Mouse (Mus musculus): Measurements from ENCODE around the gene Camkk1. TPM values are rescaled to one million over a fixed set of nuclear protein-coding genes. Genes with fewer than 3 reads are reported as not detected.
A peak's percentile ranks its signal among the peaks of the same experiment; 100 is the strongest.

Gene Camkk1
- polyA plus RNA-seq, 1 experiment from 2014 or later, result 10.6 TPM

DNA sequence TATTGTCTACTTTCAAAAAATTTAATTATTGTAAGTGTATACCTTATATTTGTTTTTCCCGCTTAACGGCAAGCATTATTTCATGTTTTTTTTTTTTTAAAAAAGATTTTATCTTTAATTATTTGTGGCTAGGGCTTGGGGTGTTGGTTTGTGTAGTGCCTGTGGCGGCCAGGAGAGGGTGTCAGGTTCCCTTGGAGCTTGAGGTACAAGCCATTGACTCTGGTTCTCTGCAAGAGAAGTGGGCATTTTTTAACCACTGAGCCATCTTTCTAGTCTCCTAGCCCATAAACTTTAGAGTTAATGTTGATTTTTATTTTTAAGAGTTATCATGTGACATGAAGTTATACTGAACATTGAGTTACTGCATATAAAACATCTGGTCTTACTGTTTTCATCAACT lies 53.0 kb downstream of the Camkk1 start:
- Histone ChIP-seq H3K27ac (no peak overlapping the region), H3K4me2 (replicated peaks) (no peak overlapping the region), H3K9me3 (no peaks in the 10 kb centered on the region), H3K36me3 (peaks cover 74% of the 10 kb centered on the region), H3K9ac (no peak overlapping the region), H3K4me3 (no peak overlapping the region), H3K4me1 (no peaks in the 10 kb centered on the region), H3K27me3 (no peaks in the 10 kb centered on the region)
- no peak for ATAC-seq (ENCODE audit: insufficient number of reproducible peaks, insufficient read depth, low FRiP score, low TSS enrichment)
- 85% methylated on average over 3 of the region's 3 CpGs for WGBS

DNA sequence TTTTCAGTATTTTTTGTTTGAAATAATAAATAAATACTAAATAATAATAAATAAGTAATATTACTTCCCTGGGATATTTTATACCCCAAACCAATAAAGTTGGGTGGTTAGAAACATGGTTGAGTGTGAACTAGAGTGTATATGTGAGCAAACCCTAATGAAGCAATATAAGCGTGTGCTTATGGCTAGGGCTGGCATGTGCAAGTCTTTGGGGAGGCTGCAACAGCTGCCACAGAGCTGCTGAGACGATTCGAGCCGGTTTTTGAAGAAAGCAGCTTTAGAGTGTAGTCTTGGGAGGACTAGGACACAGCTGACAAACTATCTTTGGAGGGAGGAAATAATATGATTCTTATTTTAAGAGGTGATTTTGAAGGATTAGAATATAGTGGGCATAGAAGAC lies 57.5 kb downstream of the Camkk1 start:
- no peak overlapping the region for H3K27ac ChIP-seq
- 93% methylated on average over 4 of the region's 4 CpGs for WGBS
- H3K36me3 ChIP-seq, result peaks cover 79% of the 10 kb centered on the region
- H3K9me3 ChIP-seq, result no peaks in the 10 kb centered on the region
- no peak overlapping the region for H3K9ac ChIP-seq
- H3K27me3 ChIP-seq, result no peaks in the 10 kb centered on the region
- no peak overlapping the region for H3K4me2 ChIP-seq (replicated peaks)
- no peak for ATAC-seq (ENCODE audit: insufficient number of reproducible peaks, insufficient read depth, low FRiP score, low TSS enrichment)
- H3K4me1 ChIP-seq, result no peaks in the 10 kb centered on the region
- H3K4me3 ChIP-seq, result no peak overlapping the region

DNA sequence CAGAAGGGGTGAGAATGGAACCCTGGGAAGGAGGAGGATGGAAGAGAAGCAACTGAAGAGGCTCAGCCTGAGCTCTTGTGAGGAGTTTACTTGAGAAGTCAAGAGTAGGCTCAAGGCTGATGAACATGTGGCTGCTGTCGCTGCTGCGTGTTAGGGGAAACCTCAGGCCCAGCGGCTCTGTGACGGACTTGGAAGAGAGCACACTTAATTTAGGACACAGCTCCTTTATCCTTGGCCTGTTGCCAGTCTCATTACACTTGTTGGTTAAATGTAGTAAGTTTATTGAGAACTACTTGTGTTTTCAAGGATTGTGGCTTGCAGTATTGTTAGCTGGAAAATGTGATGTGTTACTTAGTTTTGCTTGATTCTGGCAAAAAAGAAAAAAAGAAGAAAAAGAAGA lies 57.9 kb downstream of the Camkk1 start:
- Histone ChIP-seq H3K4me1 (no peaks in the 10 kb centered on the region), H3K9ac (no peak overlapping the region), H3K4me3 (no peak overlapping the region), H3K36me3 (peaks cover 83% of the 10 kb centered on the region), H3K27ac (no peak overlapping the region), H3K4me2 (replicated peaks) (no peak overlapping the region), H3K27me3 (no peaks in the 10 kb centered on the region), H3K9me3 (no peaks in the 10 kb centered on the region)
- 85% methylated on average over 4 of the region's 4 CpGs for WGBS
- no peak for ATAC-seq (ENCODE audit: insufficient number of reproducible peaks, insufficient read depth, low FRiP score, low TSS enrichment)

DNA sequence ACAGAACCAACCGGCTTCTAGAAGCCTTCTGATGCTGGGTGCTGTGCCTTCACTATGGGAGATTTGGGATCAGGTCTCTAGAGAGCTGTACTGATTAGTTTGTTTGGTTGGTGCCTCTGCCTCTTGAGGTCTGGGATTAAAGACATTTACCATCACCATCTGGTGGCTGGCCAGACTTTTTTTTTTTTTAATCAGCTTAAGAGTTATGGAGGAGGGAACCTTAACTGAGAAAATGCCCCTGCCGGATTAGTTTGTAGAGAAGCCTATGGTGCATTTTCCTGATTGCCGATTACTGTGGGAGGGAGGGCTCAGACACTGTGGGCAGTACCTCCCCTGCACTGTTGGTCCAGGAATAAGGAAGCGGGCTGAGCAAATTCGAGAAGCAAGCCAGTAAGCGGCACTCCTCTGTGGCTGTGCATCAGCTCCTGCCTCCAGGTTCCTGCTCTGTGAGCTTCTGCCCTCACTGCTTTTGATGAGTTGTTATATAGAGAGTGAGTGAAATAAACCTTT lies 58.5 kb downstream of the Camkk1 start:
- H3K4me2 ChIP-seq (replicated peaks), result no peak overlapping the region
- no peak overlapping the region for H3K27ac ChIP-seq
- WGBS, result 89% methylated on average over 6 of the region's 6 CpGs
- no peaks in the 10 kb centered on the region for H3K9me3 ChIP-seq
- no peak overlapping the region for H3K4me3 ChIP-seq
- no peak for ATAC-seq (ENCODE audit: insufficient number of reproducible peaks, insufficient read depth, low FRiP score, low TSS enrichment)
- no peaks in the 10 kb centered on the region for H3K27me3 ChIP-seq
- no peak overlapping the region for H3K9ac ChIP-seq
- peaks cover 89% of the 10 kb centered on the region for H3K36me3 ChIP-seq
- H3K4me1 ChIP-seq, result no peaks in the 10 kb centered on the region

DNA sequence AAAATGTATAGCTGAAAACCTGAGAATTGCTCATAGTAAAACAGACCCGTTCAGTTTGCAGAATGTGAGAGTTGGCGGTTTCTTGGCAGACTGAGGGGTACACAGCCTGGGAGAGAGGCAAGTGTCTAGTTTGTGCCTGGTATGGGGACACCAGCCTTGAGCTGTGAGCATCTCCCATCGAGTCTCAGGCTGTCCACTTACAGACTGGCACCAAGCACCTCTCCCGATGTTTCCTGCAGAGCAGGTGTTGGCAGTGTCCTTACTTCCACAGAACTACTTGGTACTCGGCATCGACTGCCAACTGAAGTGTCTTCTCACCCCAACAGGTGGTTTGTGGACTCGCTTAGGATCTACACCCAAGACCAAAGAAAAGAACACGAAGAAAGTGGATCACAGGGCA lies 59.8 kb downstream of the Camkk1 start:
- Histone ChIP-seq H3K27ac (no peak overlapping the region), H3K4me2 (replicated peaks) (no peak overlapping the region), H3K27me3 (no peaks in the 10 kb centered on the region), H3K4me3 (no peak overlapping the region), H3K36me3 (peaks cover 81% of the 10 kb centered on the region), H3K9ac (no peak overlapping the region), H3K9me3 (no peaks in the 10 kb centered on the region), H3K4me1 (no peaks in the 10 kb centered on the region)
- no peak for ATAC-seq (ENCODE audit: insufficient number of reproducible peaks, insufficient read depth, low FRiP score, low TSS enrichment)
- WGBS, result 91% methylated on average over 8 of the region's 8 CpGs

DNA sequence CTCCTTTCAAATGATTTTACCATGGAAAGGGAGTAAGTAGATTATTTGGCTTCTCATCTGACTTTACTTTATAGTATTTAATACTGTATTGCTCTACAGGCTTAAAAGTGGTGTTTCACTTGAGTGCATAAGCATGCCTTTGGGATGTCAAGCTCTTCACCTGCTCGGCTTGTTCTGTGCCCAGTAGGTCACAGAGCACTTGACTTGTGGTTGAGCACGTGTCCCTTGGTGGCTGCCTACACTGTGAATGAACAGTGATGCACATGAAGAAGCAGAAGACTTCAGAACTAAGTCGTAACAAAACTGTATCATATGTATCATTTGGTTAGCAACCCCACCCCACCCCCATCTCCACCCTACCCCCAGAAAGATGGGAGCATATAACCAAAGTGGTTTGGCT lies 61.5 kb downstream of the Camkk1 start:
- Histone ChIP-seq H3K4me3 (no peak overlapping the region), H3K27me3 (no peaks in the 10 kb centered on the region), H3K9me3 (no peaks in the 10 kb centered on the region), H3K4me1 (0 out of 2 replicates have a peak, but pooled peaks cover 3% of the 10 kb centered on the region), H3K27ac (no peak overlapping the region), H3K36me3 (peaks cover 71% of the 10 kb centered on the region), H3K4me2 (replicated peaks) (no peak overlapping the region), H3K9ac (no peak overlapping the region)
- ATAC-seq (ENCODE audit: insufficient number of reproducible peaks, insufficient read depth, low FRiP score, low TSS enrichment), result no peak
- 91% methylated on average over 3 of the region's 3 CpGs for WGBS

DNA sequence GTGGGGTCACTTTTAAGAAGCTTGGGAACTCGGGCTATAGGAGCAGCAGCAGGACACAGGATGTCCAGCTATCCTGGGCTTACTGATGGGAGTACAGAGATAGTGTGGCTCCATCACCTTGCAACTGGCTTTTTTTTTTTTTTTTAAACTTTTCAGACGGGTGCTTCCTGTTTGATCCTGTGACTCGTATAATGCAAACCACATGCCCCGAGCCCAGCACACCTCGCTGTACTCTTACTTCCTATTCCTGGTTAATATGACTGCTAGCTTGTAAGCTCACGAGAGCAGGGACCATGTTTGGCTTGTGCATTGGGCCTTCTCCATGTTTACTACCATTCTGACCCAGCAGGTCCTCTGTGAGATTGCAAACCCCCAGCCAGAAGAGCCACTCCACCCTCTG lies 65.5 kb downstream of the Camkk1 start:
- no peak for ATAC-seq (ENCODE audit: insufficient number of reproducible peaks, insufficient read depth, low FRiP score, low TSS enrichment)
- 32% methylated on average over 6 of the region's 6 CpGs for WGBS
- H3K36me3 ChIP-seq, result peaks cover 35% of the 10 kb centered on the region
- no peaks in the 10 kb centered on the region for H3K9me3 ChIP-seq
- no peak overlapping the region; the same call in 1 of the 2 replicates for H3K27ac ChIP-seq
- no peak overlapping the region for H3K4me3 ChIP-seq
- no peak overlapping the region for H3K4me2 ChIP-seq (replicated peaks)
- no peak overlapping the region for H3K9ac ChIP-seq
- no peaks in the 10 kb centered on the region for H3K27me3 ChIP-seq
- peaks cover 11% of the 10 kb centered on the region; the same call in 1 of the 2 replicates for H3K4me1 ChIP-seq

DNA sequence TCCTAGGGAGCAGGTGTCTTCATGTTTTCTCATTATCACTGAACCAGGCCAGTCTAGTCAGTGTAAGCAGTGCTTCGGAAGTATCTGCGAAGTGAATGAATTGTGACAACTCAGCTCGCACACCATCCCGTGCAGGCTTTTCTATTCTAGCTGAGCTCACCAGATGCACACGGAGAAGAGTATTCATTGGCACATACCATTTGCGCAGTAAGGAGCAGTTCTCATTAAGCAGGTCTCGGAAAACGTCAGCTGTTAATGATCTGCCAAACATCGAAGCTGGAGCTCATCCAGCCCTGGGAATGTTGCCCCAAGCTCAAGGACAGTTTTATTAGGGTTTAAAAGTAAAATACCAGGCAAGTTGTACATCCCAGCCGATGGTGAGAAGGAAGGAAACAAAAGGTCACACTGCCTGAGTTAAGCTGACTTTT lies 66.0 kb downstream of the Camkk1 start:
- H3K9me3 ChIP-seq, result no peaks in the 10 kb centered on the region
- H3K9ac ChIP-seq, result no peak overlapping the region
- WGBS, result 74% methylated on average over 10 of the region's 10 CpGs
- no peak overlapping the region for H3K4me2 ChIP-seq (replicated peaks)
- H3K4me1 ChIP-seq, result peaks cover 11% of the 10 kb centered on the region; the same call in 1 of the 2 replicates
- no peaks in the 10 kb centered on the region for H3K27me3 ChIP-seq
- H3K4me3 ChIP-seq, result no peak overlapping the region
- H3K36me3 ChIP-seq, result peaks cover 31% of the 10 kb centered on the region
- ATAC-seq (ENCODE audit: insufficient number of reproducible peaks, insufficient read depth, low FRiP score, low TSS enrichment), result no peak
- H3K27ac ChIP-seq, result no peak overlapping the region; the same call in 1 of the 2 replicates

DNA sequence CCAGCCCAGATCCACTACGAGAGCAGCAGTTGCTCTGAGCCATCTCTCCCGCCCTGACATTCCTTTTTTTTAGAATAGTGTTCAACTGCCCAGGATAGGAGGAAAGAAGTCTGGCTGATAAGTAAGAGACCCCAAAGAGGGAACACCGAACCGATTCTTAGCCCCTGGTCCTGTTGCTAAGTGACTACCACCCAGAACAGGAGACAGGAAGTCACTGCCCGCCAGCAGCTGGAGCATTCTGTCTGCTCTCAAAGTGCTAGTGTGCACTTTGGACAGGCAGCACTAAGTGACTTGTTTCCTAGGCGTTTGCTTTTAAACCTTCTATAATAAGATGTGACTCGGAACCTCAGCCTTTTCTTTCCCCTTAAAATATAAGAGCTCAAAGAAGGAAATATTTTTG lies 66.6 kb downstream of the Camkk1 start:
- no peaks in the 10 kb centered on the region for H3K27me3 ChIP-seq
- H3K36me3 ChIP-seq, result peaks cover 29% of the 10 kb centered on the region
- H3K27ac ChIP-seq, result no peak overlapping the region
- 61% methylated on average over 7 of the region's 7 CpGs for WGBS
- no peak overlapping the region for H3K4me3 ChIP-seq
- H3K9ac ChIP-seq, result no peak overlapping the region
- no peaks in the 10 kb centered on the region for H3K9me3 ChIP-seq
- peaks cover 11% of the 10 kb centered on the region; the same call in 1 of the 2 replicates for H3K4me1 ChIP-seq
- no peak overlapping the region for H3K4me2 ChIP-seq (replicated peaks)
- no peak for ATAC-seq (ENCODE audit: insufficient number of reproducible peaks, insufficient read depth, low FRiP score, low TSS enrichment)

DNA sequence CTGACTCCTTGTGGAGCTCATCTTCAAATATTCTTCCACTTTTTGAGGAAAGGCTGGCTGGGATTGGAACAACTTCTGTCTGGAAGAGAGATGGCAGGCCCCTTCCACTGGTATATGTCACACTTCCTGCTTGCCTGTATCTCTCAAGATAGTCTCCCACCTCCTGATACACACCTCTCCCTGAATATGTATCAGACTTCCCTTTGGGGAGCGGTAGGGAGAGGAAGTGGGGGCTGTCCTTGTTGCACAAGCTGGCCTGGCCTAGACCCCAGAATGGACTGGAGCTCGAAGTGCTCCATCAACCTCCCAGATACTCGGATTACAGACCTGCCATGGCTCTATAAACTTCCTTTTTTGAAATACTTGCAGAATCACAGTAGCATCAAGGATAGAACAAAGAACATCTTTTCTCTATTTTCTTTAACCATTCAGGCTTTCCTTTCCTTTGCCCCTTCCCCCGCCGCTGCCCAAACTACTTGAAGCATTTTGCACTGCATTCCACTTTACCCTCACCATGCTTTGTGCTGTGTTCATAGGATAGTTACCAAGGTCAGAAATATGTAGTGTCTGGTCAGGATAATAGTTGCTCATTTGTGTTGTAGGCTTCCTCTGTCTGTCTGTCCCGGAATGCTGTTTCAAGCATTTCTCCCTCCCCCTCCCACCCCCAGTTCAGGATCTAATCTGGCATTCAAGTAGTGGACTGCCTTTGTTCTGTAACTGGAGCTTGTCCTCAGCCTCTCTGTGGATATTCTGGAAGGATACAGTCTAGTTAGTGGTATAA lies 69.1 kb downstream of the Camkk1 start:
- no peak overlapping the region for H3K4me2 ChIP-seq (replicated peaks)
- H3K9me3 ChIP-seq, result no peaks in the 10 kb centered on the region
- peaks cover 6% of the 10 kb centered on the region; the same call in 1 of the 2 replicates for H3K36me3 ChIP-seq
- H3K4me1 ChIP-seq, result peaks cover 11% of the 10 kb centered on the region; the same call in 1 of the 2 replicates
- no peak for ATAC-seq (ENCODE audit: insufficient number of reproducible peaks, insufficient read depth, low FRiP score, low TSS enrichment)
- WGBS, result 50% methylated on average over 6 of the region's 6 CpGs
- H3K4me3 ChIP-seq, result no peak overlapping the region
- no peak overlapping the region for H3K9ac ChIP-seq
- peak overlapping the region; percentile 57 for H3K27ac ChIP-seq
- no peaks in the 10 kb centered on the region for H3K27me3 ChIP-seq

DNA sequence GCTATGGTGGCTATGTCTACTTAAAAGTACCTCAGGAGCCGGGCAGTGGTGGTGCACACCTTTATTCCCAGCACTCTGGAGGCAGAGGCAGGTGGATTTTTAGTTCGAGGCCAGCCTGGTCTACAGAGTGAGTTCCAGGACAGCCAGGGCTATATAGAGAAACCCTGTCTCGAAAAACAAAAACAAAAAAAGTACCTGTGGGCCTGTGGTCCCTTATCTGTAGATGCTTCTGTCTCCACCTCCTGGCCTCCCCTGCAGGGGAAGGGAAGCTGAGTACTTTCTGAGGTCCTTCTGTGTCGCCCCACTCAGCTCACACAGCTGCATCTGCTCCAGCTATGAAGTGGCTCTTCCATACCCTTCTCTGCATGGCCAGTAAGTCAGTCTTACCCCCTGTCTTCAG lies 71.5 kb downstream of the Camkk1 start, which contains the start of gene Itgae:
Itgae (plus strand) TSS at position 301 of the 400 bp plus-strand sequence.
- WGBS, result 76% methylated on average over 4 of the region's 4 CpGs

DNA sequence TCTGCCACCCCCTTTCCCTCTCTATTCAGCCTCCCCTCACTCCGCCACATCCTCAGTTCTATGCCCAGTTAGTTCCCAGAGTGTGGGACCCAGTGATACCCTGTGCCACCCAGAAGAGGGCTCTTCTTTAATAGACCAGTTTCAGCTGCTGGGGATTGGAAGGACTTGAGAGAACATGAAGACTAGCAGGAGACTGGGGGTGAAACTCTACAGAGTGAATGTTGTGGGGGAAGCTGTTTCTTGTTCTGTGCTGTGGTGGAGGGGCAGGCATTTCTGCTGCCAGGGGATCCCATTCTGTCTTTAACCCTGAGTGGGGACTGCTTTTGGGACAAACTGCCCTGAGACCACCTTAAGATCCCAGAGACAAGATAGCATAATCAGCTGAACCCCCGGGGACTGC lies 72.0 kb downstream of the Camkk1 start:
- Histone ChIP-seq H3K4me1 (peaks cover 8% of the 10 kb centered on the region; the same call in 1 of the 2 replicates), H3K9me3 (no peaks in the 10 kb centered on the region), H3K9ac (no peak overlapping the region), H3K4me2 (replicated peaks) (no peak overlapping the region), H3K27ac (no peak overlapping the region), H3K36me3 (no peaks in the 10 kb centered on the region), H3K27me3 (no peaks in the 10 kb centered on the region), H3K4me3 (no peak overlapping the region)
- WGBS, result 87% methylated on average over 2 of the region's 2 CpGs
- no peak for ATAC-seq (ENCODE audit: insufficient number of reproducible peaks, insufficient read depth, low FRiP score, low TSS enrichment)

More for the DNA sequence above, 71.5 kb downstream of the Camkk1 start, which contains the start of gene Itgae:
- H3K4me3 ChIP-seq, result no peak within 1 kb of the TSS
- no peaks in the 10 kb centered on the region for H3K27me3 ChIP-seq
- H3K27ac ChIP-seq, result no peak within 1 kb of the TSS
- H3K36me3 ChIP-seq, result no peaks in the 10 kb centered on the region
- H3K4me1 ChIP-seq, result peaks cover 8% of the 10 kb centered on the region; the same call in 1 of the 2 replicates
- H3K4me2 ChIP-seq (replicated peaks), result no peak within 1 kb of the TSS
- H3K9me3 ChIP-seq, result no peaks in the 10 kb centered on the region
- H3K9ac ChIP-seq, result no peak within 1 kb of the TSS
- ATAC-seq (ENCODE audit: insufficient number of reproducible peaks, insufficient read depth, low FRiP score, low TSS enrichment), result no peak
